ENCODE assay signal across 24 mouse cellular contexts in the genomic region with DNA sequence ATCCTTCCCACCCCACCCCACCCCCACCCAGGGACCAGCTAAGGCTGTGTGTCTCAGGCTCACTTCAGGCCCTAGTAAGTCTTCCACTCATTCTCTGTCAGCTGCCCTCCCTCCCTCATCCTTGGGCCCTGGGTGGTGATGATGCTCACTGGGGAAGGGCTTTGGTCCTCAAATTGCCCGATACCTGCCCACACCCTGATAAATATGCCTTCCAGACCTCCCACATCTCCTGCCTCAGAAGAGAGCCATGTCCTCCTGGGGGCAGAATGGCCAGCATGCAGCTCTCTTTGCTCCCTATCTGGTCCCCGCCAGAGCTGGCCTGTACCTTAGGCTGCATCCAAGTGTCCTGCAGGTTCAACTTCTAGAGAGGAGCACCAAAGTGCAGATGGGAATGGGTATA. TPM values are rescaled to one million over a fixed set of nuclear protein-coding genes. Genes with fewer than 3 reads are reported as not detected.
DNase-seq lines count a peak whose midpoint lies in the region; ATAC-seq lines count a peak whose summit lies in the region.
"Had no signal": no experiment of that assay in that cellular context is flagged by ENCODE, and none has a peak within 500 bp of the region (broad histone marks: within the 10 kb centered on the region; RNA-seq: fewer than 3 reads in every experiment).

No protein-coding gene starts in this region.

- H3K4me3 ChIP-seq in megakaryocyte, embryonic 14.5 days (replicated peaks): peak overlapping the region; percentile 3
- H3K4me3 ChIP-seq: embryonic facial prominence, embryonic 10.5 days; embryonic facial prominence, embryonic 13.5 days; erythroblast, embryonic 14.5 days; forebrain, embryonic 12.5 days; forebrain, embryonic 15.5 days; heart, embryonic 12.5 days; heart, embryonic 15.5 days; hindbrain, embryonic 10.5 days; hindbrain, embryonic 15.5 days had no signal

- no peak for ATAC-seq in cerebellum, adult (ENCODE audit: insufficient number of reproducible peaks, low FRiP score, low TSS enrichment)
- no peak for ATAC-seq in megakaryocyte, adult 5-6 weeks (ENCODE audit: poor library complexity, severe bottlenecking)
- ATAC-seq: activated CD4-positive, CD25-positive, alpha-beta regulatory T cell, adult 4 months; forebrain, embryonic 15.5 days; intestine, postnatal 0 days had no signal

- peaks cover 32% of the 10 kb centered on the region for H3K27me3 ChIP-seq in megakaryocyte, embryonic 14.5 days (replicated peaks)
- H3K27me3 ChIP-seq: hindbrain, embryonic 15.5 days had no signal

- DNase-seq in cerebellum, adult 11-12 months: peak; percentile 59
- DNase-seq in cerebellum, adult 8-10 months: peak; percentile 42
- no peak for DNase-seq in cerebellum, postnatal 4 days (ENCODE audit: low spot score in 2 of 2)
- no peak for DNase-seq in thymus, postnatal 36 days
- DNase-seq: adrenal gland, adult 8-10 months; adrenal gland, postnatal 25 days; embryo, embryonic 11 days; gastrocnemius, postnatal 25 days; heart, adult 18-20 months; heart, postnatal 36 days had no signal

- H3K9me3 ChIP-seq in megakaryocyte, embryonic 14.5 days: no peaks in the 10 kb centered on the region
- H3K9me3 ChIP-seq: embryonic facial prominence, embryonic 10.5 days; embryonic facial prominence, embryonic 13.5 days; forebrain, embryonic 12.5 days; forebrain, embryonic 15.5 days; heart, embryonic 12.5 days; heart, embryonic 15.5 days; hindbrain, embryonic 10.5 days; hindbrain, embryonic 15.5 days had no signal

- peaks cover 12% of the 10 kb centered on the region for H3K36me3 ChIP-seq in megakaryocyte, embryonic 14.5 days (replicated peaks; ENCODE audit: low read length)
- H3K36me3 ChIP-seq: embryonic facial prominence, embryonic 10.5 days; embryonic facial prominence, embryonic 13.5 days; forebrain, embryonic 12.5 days; forebrain, embryonic 15.5 days; heart, embryonic 12.5 days; heart, embryonic 15.5 days; hindbrain, embryonic 10.5 days; hindbrain, embryonic 15.5 days had no signal

- peaks cover 74% of the 10 kb centered on the region for H3K4me1 ChIP-seq in megakaryocyte, embryonic 14.5 days

RNA-seq across cellular contexts. Expression of gene Rtn4r, which starts 2.3 kb away (rescaled TPM):
- 56.5 and 164 TPM in 2 replicates for polyA plus RNA-seq in megakaryocyte, embryonic 14.5 days (2012; ENCODE audit: insufficient read depth, low replicate concordance)
- 0.36 and 0.85 TPM in 2 replicates for total RNA-seq in megakaryocyte, adult 5-6 weeks (2015)
- total RNA-seq in megakaryocyte, adult 5-6 weeks (2017): 0.26 TPM in 1 of 2 replicates, not detected in the other
- total RNA-seq: adrenal gland, postnatal 25 days had no signal
- polyA plus RNA-seq: activated CD4-positive, CD25-positive, alpha-beta regulatory T cell, adult 4 months had no signal

RNA-seq across cellular contexts. Expression of gene Prodh, which starts 35.1 kb away (rescaled TPM):
- 45.8 and 90.5 TPM in 2 replicates for polyA plus RNA-seq in megakaryocyte, embryonic 14.5 days (2012; ENCODE audit: insufficient read depth, low replicate concordance)
- 1.3 and 2.2 TPM in 2 replicates for total RNA-seq in megakaryocyte, adult 5-6 weeks (2015)
- 5.7 and 9.8 TPM in 2 replicates for total RNA-seq in megakaryocyte, adult 5-6 weeks (2017)

Comparison
In these comparisons a context has a peak if more than half of its experiments do, and no peak if none do; other contexts are left out.
1. DNase-seq: peak in cerebellum, adult 11-12 months (single experiment) and cerebellum, adult 8-10 months (single experiment); none in cerebellum, postnatal 4 days (0 of 2) and thymus, postnatal 36 days (0 of 2).